ENCODE assay signal across 18 mouse cellular contexts in genomic region chr5:99586287-99586686, GRCm38 (mm10).
DNase-seq lines count a peak whose midpoint lies in the region; ATAC-seq lines count a peak whose summit lies in the region.
"Had no signal": no experiment of that assay in that cellular context is flagged by ENCODE, and none has a peak within 500 bp of the region (broad histone marks: within the 10 kb centered on the region; RNA-seq: fewer than 3 reads in every experiment).

No protein-coding gene starts in this region.

- 68% methylated on average over 6 of the region's 6 CpGs for WGBS in kidney, embryonic 15.5 days

- H3K4me2 ChIP-seq in kidney, embryonic 15.5 days: no peak overlapping the region
- H3K4me2 ChIP-seq: hindbrain, embryonic 14.5 days had no signal

- no peak for ATAC-seq in kidney, embryonic 15.5 days (replicated peaks; ENCODE audit: low FRiP score)
- ATAC-seq: forebrain, embryonic 14.5 days had no signal

- H3K4me1 ChIP-seq in kidney, embryonic 15.5 days: 0 out of 2 replicates have a peak, but pooled peaks cover under 1% of the 10 kb centered on the region

- no peaks in the 10 kb centered on the region for H3K36me3 ChIP-seq in kidney, embryonic 15.5 days
- H3K36me3 ChIP-seq: limb, embryonic 10.5 days had no signal

- peak; percentile 26 for DNase-seq in cerebellum, adult 9-10 months
- no peak for DNase-seq in cerebellum, adult 9-11 months
- DNase-seq in kidney, adult 11 months: peak; percentile 63
- peak; percentile 52 for DNase-seq in kidney, adult 9 months
- DNase-seq in kidney, postnatal 4 days: peak; percentile 44 to 61
- no peak for DNase-seq in gastrocnemius, adult 8-10 months (ENCODE audit: low spot score in 2 of 2)
- DNase-seq: adrenal gland, postnatal 14 days; gastrocnemius, postnatal 14 days; liver; right cerebral cortex, postnatal 14 days; thymus, adult 2 months; thymus, postnatal 4 days had no signal

- no peaks in the 10 kb centered on the region for H3K27me3 ChIP-seq in kidney, embryonic 15.5 days

- H3K27ac ChIP-seq in kidney, embryonic 15.5 days: no peak overlapping the region
- H3K27ac ChIP-seq: hindbrain, embryonic 14.5 days; left cerebral cortex, adult 2 months; limb, embryonic 10.5 days; stomach, postnatal 0 days had no signal

- H3K9me3 ChIP-seq in kidney, embryonic 15.5 days (replicated peaks): no peaks in the 10 kb centered on the region
- H3K9me3 ChIP-seq: limb, embryonic 10.5 days had no signal

- no peak overlapping the region for H3K9ac ChIP-seq in kidney, embryonic 15.5 days
- H3K9ac ChIP-seq: hindbrain, embryonic 14.5 days had no signal

- no peak overlapping the region for H3K4me3 ChIP-seq in kidney, embryonic 15.5 days (replicated peaks)
- H3K4me3 ChIP-seq: left cerebral cortex, adult 2 months; limb, embryonic 10.5 days had no signal

Comparison
In these comparisons a context has a peak if more than half of its experiments do, and no peak if none do; other contexts are left out.
1. DNase-seq: peak in cerebellum, adult 9-10 months (single experiment), kidney, adult 11 months (single experiment), kidney, adult 9 months (single experiment) and kidney, postnatal 4 days (2 of 2); none in cerebellum, adult 9-11 months (single experiment) and gastrocnemius, adult 8-10 months (0 of 2).